Mouse (Mus musculus) adrenal gland, adult 10 weeks (tissue): ENCODE results near the gene Med18. TPM values are rescaled to one million over a fixed set of nuclear protein-coding genes. Genes with fewer than 3 reads are reported as not detected.

Source experiments
- polyA plus RNA-seq: library from polyadenylated mRNA; stranded (reverse); fragments of 350-450 nt; fragmentation: Illumina TruSeq; extraction: RNeasy Lipid Tissue Mini Kit (QIAGEN cat#74804); gene quantifications from one replicate; pipeline ENCODE4 v1.2.3, GENCODE M21; 2014; ENCODE audit warnings: low read depth, low replicate concordance

Gene Med18
- polyA plus RNA-seq, result 1.7 TPM

GRCm38 (mm10) chr4:132463430-132464254 is at the start of gene Med18:
Gene Med18, minus strand, starts transcription at chr4:132463921.

DNA sequence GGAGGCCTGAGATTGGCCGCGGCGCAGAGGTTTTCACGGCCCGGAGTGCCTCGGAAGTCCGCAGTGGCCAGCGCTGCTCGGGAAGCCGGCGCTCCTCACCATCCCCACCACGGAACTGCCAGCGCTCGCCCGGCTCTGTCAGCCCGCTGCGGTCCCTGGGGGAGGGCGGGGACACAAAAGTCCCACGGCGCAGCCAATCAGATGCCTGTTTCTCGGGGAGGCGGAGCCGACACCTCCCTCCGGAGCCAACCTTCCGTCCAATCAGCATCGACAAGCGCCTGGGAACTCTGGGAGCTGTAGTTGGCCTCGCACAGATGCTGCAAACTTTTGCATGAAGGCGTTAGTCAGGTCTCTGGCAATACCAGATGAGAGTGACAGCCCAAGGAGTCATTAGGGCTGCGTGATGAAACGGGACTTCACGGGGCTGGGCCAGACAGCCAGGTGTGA is 46.7 kb upstream of the Med18 start, which contains the start of gene Sesn2:
Gene Sesn2, minus strand, starts transcription at position 150 of the 447 bp plus-strand sequence.

DNA sequence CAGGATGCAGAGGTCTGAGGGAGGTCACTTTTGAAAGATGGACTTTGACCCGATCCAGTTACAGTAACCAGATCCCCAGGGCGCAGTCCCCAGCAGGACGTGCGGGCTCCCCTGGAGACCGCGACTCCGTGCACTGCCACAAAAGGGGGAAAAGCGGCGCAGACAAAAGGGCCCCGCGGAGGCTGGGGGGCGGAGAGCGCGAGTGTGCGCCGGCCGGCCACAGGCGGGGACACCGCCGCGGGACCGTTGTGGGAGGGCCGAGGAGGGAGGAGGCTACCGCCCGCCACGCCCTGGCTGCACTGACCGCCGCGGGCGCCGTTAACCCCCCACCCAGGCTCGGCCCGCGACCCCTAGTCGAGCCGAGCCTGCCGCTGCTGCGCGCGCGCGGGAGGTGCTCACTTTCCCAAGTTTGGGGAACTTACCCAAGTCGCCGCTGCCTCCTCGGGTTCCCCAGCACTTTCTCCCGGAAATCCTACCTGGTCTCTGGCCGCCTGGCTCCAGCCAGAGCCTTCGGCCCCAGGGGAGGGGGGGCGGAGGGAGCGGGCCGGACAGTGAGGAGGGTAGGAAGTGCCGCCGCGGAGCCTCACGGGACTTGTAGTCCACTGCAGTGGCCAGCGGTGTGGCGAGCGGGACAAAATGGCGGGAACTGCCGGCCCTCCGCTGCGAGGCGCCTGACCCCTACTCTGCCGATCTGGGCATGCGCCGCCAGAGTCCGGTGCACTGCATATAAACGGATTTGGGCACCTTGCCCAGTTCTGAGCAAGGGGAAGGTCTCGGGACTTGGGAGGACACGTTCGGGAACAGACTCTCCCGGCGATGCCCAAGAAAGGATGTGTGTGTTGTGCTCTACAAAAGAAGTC is 41.6 kb downstream of the Med18 start, which contains the start of gene Phactr4:
Gene Phactr4, minus strand, starts transcription at position 567 of the 860 bp plus-strand sequence.

Other genes with a start within 250 kb of the Med18 start
- 5.7 TPM for gene Gmeb1, start 202.3 kb downstream of the Med18 start, polyA plus RNA-seq
- gene Taf12, start 189.5 kb downstream of the Med18 start, polyA plus RNA-seq, result 15.5 TPM
- gene Rab42, start 160.5 kb downstream of the Med18 start, polyA plus RNA-seq, result not detected
- gene Trnau1ap, start 134.4 kb downstream of the Med18 start, polyA plus RNA-seq, result 14.0 TPM
- gene Rcc1, start 110.3 kb downstream of the Med18 start, polyA plus RNA-seq, result 3.3 TPM
- 36.9 TPM for gene Phactr4, start 41.4 kb downstream of the Med18 start, polyA plus RNA-seq
- gene Sesn2, start 46.6 kb upstream of the Med18 start, polyA plus RNA-seq, result 1.4 TPM
- 272 TPM for gene Atpif1, start 69.7 kb upstream of the Med18 start, polyA plus RNA-seq
- gene Dnajc8, start 71.6 kb upstream of the Med18 start, polyA plus RNA-seq, result 343 TPM
- gene Ptafr, start 100.1 kb upstream of the Med18 start, polyA plus RNA-seq, result 0.82 TPM
- 26.0 TPM for gene Eya3, start 175.1 kb upstream of the Med18 start, polyA plus RNA-seq